Mouse (Mus musculus): ENCODE measurements around the gene Prr5l.

DNA sequence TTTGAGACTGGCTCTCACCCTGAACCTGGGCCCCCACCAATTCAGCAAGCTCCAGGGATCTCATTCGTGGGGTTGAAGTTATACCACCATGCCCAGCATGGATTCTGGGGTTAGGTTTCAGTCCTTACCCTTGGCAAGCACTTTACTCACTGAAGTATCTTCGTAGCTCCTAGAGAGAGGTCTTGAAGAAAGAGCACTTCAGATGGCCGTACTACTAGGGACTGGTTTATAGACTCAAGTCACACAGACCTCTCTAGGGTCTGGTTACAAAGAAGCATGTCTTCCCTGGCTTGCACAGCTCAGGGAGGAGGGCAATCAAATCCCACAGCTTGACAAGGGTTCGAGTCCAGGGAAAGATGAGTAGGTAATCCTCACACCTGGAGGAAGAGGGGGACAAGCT, 161.0 kb downstream of the Prr5l start:
- TF ChIP-seq MYOG (IDR thresholded peaks at IDR 0.05; ENCODE audit: control insufficient read depth, extremely low read depth, insufficient read length) (no peak), FOSL1 (IDR thresholded peaks at IDR 0.05; ENCODE audit: insufficient read depth, low read length, poor library complexity, severe bottlenecking) (no peak), MAX (IDR thresholded peaks at IDR 0.05) (no peak), CTCF (IDR thresholded peaks at IDR 0.05; ENCODE audit: control insufficient read depth, insufficient read depth, insufficient read length) (no peak), MYOD1 (IDR thresholded peaks at IDR 0.05; ENCODE audit: control insufficient read depth, insufficient read length, low read depth) (no peak), CEBPB (IDR thresholded peaks at IDR 0.05; ENCODE audit: low read depth) (no peak)
